Mouse (Mus musculus): Measurements from ENCODE around the gene Pax7.

Pax7 gene

GRCm38 (mm10) chr4:139833036-139833634 is at the start of gene Pax7:
Pax7 (minus strand) TSS chr4:139833528.
- DNase-seq (ENCODE audit: extremely low spot score, low read depth, low spot score) = no peak

GRCm38 (mm10) chr4:139881796-139882195 is 48.5 kb upstream of the Pax7 start:
- DNase-seq (ENCODE audit: extremely low spot score, low read depth, low spot score) = no peak

GRCm38 (mm10) chr4:139879324-139879723 is 46.0 kb upstream of the Pax7 start:
- no peak for DNase-seq (ENCODE audit: extremely low spot score, low read depth, low spot score)

- no peak for DNase-seq (ENCODE audit: extremely low spot score, low read depth, low spot score)
Measured at GRCm38 (mm10) chr4:139878443-139878842, 45.1 kb upstream of the Pax7 start.

- peak; percentile 14 for DNase-seq (ENCODE audit: extremely low spot score, low read depth, low spot score)
Measured at GRCm38 (mm10) chr4:139877269-139877668, 43.9 kb upstream of the Pax7 start.

- peak; percentile 61 for DNase-seq (ENCODE audit: extremely low spot score, low read depth, low spot score)
Measured at GRCm38 (mm10) chr4:139872595-139872994, 39.3 kb upstream of the Pax7 start.

- no peak for DNase-seq (ENCODE audit: extremely low spot score, low read depth, low spot score)
Measured at GRCm38 (mm10) chr4:139871699-139872098, 38.4 kb upstream of the Pax7 start.

GRCm38 (mm10) chr4:139863218-139863617 is 29.9 kb upstream of the Pax7 start:
- no peak for DNase-seq (ENCODE audit: extremely low spot score, low read depth, low spot score)

- DNase-seq (ENCODE audit: extremely low spot score, low read depth, low spot score) = peak; percentile 49
Measured at GRCm38 (mm10) chr4:139858635-139859176, 25.4 kb upstream of the Pax7 start.

- no peak for DNase-seq (ENCODE audit: extremely low spot score, low read depth, low spot score)
Measured at GRCm38 (mm10) chr4:139852219-139853035, 19.1 kb upstream of the Pax7 start.

- DNase-seq (ENCODE audit: extremely low spot score, low read depth, low spot score) = no peak
Measured at GRCm38 (mm10) chr4:139851387-139851786, 18.1 kb upstream of the Pax7 start.

GRCm38 (mm10) chr4:139850547-139851170 is 17.3 kb upstream of the Pax7 start:
- DNase-seq (ENCODE audit: extremely low spot score, low read depth, low spot score) = no peak

GRCm38 (mm10) chr4:139843456-139843855 is 10.1 kb upstream of the Pax7 start:
- no peak for DNase-seq (ENCODE audit: extremely low spot score, low read depth, low spot score)

GRCm38 (mm10) chr4:139842919-139843318 is 9.6 kb upstream of the Pax7 start:
- DNase-seq (ENCODE audit: extremely low spot score, low read depth, low spot score) = no peak

GRCm38 (mm10) chr4:139840939-139841500 is 7.7 kb upstream of the Pax7 start:
- no peak for DNase-seq (ENCODE audit: extremely low spot score, low read depth, low spot score)

- no peak for DNase-seq (ENCODE audit: extremely low spot score, low read depth, low spot score)
Measured at GRCm38 (mm10) chr4:139840442-139840841, 7.1 kb upstream of the Pax7 start.

- DNase-seq (ENCODE audit: extremely low spot score, low read depth, low spot score) = no peak
Measured at GRCm38 (mm10) chr4:139836681-139837080, 3.4 kb upstream of the Pax7 start.

GRCm38 (mm10) chr4:139836196-139836595 is 2.9 kb upstream of the Pax7 start:
- no peak for DNase-seq (ENCODE audit: extremely low spot score, low read depth, low spot score)

GRCm38 (mm10) chr4:139833817-139834401 is 581 bp upstream of the Pax7 start:
- no peak for DNase-seq (ENCODE audit: extremely low spot score, low read depth, low spot score)

- no peak for DNase-seq (ENCODE audit: extremely low spot score, low read depth, low spot score)
Measured at GRCm38 (mm10) chr4:139832281-139833035, 870 bp downstream of the Pax7 start.

Measured in hindlimb bud, embryonic 11.5 days (tissue).